Mouse (Mus musculus) liver, postnatal 0 days (tissue): ENCODE data around the gene Ttll6.

Experiments used
- CTCF ChIP-seq: sonication (generic); IDR thresholded peaks from 2 replicates; pipeline ENCODE4 v1.5.1; 2016; ENCODE audit warnings: antibody characterized with exemption, low read depth
- EP300 ChIP-seq: IDR thresholded peaks from 2 replicates; pipeline ENCODE4 v1.6.1; 2016; ENCODE audit warnings: antibody characterized with exemption, low read depth, mild to moderate bottlenecking

- TF ChIP-seq CTCF (peak; percentile 38), EP300 (no peak)
These were observed 65.1 kb downstream of the Ttll6 start for GRCm38 (mm10) chr11:96198642-96199041.
